Mouse (Mus musculus) kidney, adult 2 months (tissue): Measurements from ENCODE around the gene Dda1.

Experiments
- CTCF ChIP-seq: fragments of 200-500 bp; conservative IDR thresholded peaks from 2 replicates; pipeline ENCODE4 v1.5.1; 2011; ENCODE audit warnings: low read depth, mild to moderate bottlenecking, control low read depth, low read length, moderate library complexity, mixed read lengths; ENCODE audit not compliant: insufficient read depth, insufficient read length
- POLR2A ChIP-seq: fragments of 200-500 bp; IDR thresholded peaks from one replicate; pipeline ENCODE4 v1.6.1; 2011; ENCODE audit warnings: low read depth, low read length, control low read depth

- TF ChIP-seq CTCF (no peak), POLR2A (no peak)
Measured at GRCm38 (mm10) chr8:71451777-71452176, 17.2 kb upstream of the Dda1 start.
